Mouse (Mus musculus): ENCODE results near the gene Renbp. TPM values are rescaled to one million over a fixed set of nuclear protein-coding genes. Genes with fewer than 3 reads are reported as not detected.

Gene Renbp
- 3.7 TPM for polyA plus RNA-seq (2014; fragmentation: Illumina TruSeq; extraction: RNeasy Lipid Tissue Mini Kit (QIAGEN cat#74804); ENCODE audit: low read depth, low replicate concordance)

GRCm38 (mm10) chrX:73930402-73931062, at the start of gene Renbp:
Gene Renbp, minus strand, starts transcription at chrX:73930850.

GRCm38 (mm10) chrX:73966248-73967176, 35.9 kb upstream of the Renbp start, which contains the start of gene Hcfc1:
Gene Hcfc1, minus strand, starts transcription at chrX:73966357.

GRCm38 (mm10) chrX:73921823-73922549, 8.7 kb downstream of the Renbp start, which contains the start of the genes Arhgap4 and Naa10:
Gene Arhgap4, minus strand, starts transcription at chrX:73921870.
Gene Naa10, minus strand, starts transcription at chrX:73921944.

GRCm38 (mm10) chrX:73895719-73896118, 34.9 kb downstream of the Renbp start, which contains the start of gene L1cam:
Gene L1cam, minus strand, starts transcription at chrX:73896105.

GRCm38 (mm10) chrX:73891551-73892152, 39.0 kb downstream of the Renbp start, which contains the start of gene Avpr2:
Gene Avpr2, plus strand, starts transcription at chrX:73892102.

Other genes with a start within 250 kb of the Renbp start
- gene Bcap31, start 214.7 kb downstream of the Renbp start, polyA plus RNA-seq (2014; fragmentation: Illumina TruSeq; extraction: RNeasy Lipid Tissue Mini Kit (QIAGEN cat#74804); ENCODE audit: low read depth, low replicate concordance) = 255 TPM
- gene Abcd1, start 214.3 kb downstream of the Renbp start, polyA plus RNA-seq (2014; fragmentation: Illumina TruSeq; extraction: RNeasy Lipid Tissue Mini Kit (QIAGEN cat#74804); ENCODE audit: low read depth, low replicate concordance) = 2.3 TPM
- 0.12 TPM for gene Plxnb3, start 173.8 kb downstream of the Renbp start, polyA plus RNA-seq (2014; fragmentation: Illumina TruSeq; extraction: RNeasy Lipid Tissue Mini Kit (QIAGEN cat#74804); ENCODE audit: low read depth, low replicate concordance)
- gene Srpk3, start 156.4 kb downstream of the Renbp start, polyA plus RNA-seq (2014; fragmentation: Illumina TruSeq; extraction: RNeasy Lipid Tissue Mini Kit (QIAGEN cat#74804); ENCODE audit: low read depth, low replicate concordance) = not detected
- 64.4 TPM for gene Idh3g, start 144.0 kb downstream of the Renbp start, polyA plus RNA-seq (2014; fragmentation: Illumina TruSeq; extraction: RNeasy Lipid Tissue Mini Kit (QIAGEN cat#74804); ENCODE audit: low read depth, low replicate concordance)
- gene Ssr4, start 143.8 kb downstream of the Renbp start, polyA plus RNA-seq (2014; fragmentation: Illumina TruSeq; extraction: RNeasy Lipid Tissue Mini Kit (QIAGEN cat#74804); ENCODE audit: low read depth, low replicate concordance) = 19.8 TPM
- gene Pdzd4, start 105.9 kb downstream of the Renbp start, polyA plus RNA-seq (2014; fragmentation: Illumina TruSeq; extraction: RNeasy Lipid Tissue Mini Kit (QIAGEN cat#74804); ENCODE audit: low read depth, low replicate concordance) = 0.76 TPM
- gene Avpr2, start 38.7 kb downstream of the Renbp start, polyA plus RNA-seq (2014; fragmentation: Illumina TruSeq; extraction: RNeasy Lipid Tissue Mini Kit (QIAGEN cat#74804); ENCODE audit: low read depth, low replicate concordance) = not detected
- gene L1cam, start 34.7 kb downstream of the Renbp start, polyA plus RNA-seq (2014; fragmentation: Illumina TruSeq; extraction: RNeasy Lipid Tissue Mini Kit (QIAGEN cat#74804); ENCODE audit: low read depth, low replicate concordance) = 2.8 TPM
- not detected for gene Arhgap4, start 9.0 kb downstream of the Renbp start, polyA plus RNA-seq (2014; fragmentation: Illumina TruSeq; extraction: RNeasy Lipid Tissue Mini Kit (QIAGEN cat#74804); ENCODE audit: low read depth, low replicate concordance)
- gene Naa10, start 8.9 kb downstream of the Renbp start, polyA plus RNA-seq (2014; fragmentation: Illumina TruSeq; extraction: RNeasy Lipid Tissue Mini Kit (QIAGEN cat#74804); ENCODE audit: low read depth, low replicate concordance) = 7.8 TPM
- 30.9 TPM for gene Hcfc1, start 35.5 kb upstream of the Renbp start, polyA plus RNA-seq (2014; fragmentation: Illumina TruSeq; extraction: RNeasy Lipid Tissue Mini Kit (QIAGEN cat#74804); ENCODE audit: low read depth, low replicate concordance)
- gene Irak1, start 93.1 kb upstream of the Renbp start, polyA plus RNA-seq (2014; fragmentation: Illumina TruSeq; extraction: RNeasy Lipid Tissue Mini Kit (QIAGEN cat#74804); ENCODE audit: low read depth, low replicate concordance) = 85.6 TPM
- gene Opn1mw, start 196.6 kb upstream of the Renbp start, polyA plus RNA-seq (2014; fragmentation: Illumina TruSeq; extraction: RNeasy Lipid Tissue Mini Kit (QIAGEN cat#74804); ENCODE audit: low read depth, low replicate concordance) = not detected
- 27.6 TPM for gene Mecp2, start 204.5 kb upstream of the Renbp start, polyA plus RNA-seq (2014; fragmentation: Illumina TruSeq; extraction: RNeasy Lipid Tissue Mini Kit (QIAGEN cat#74804); ENCODE audit: low read depth, low replicate concordance)
- gene Tex28, start 237.0 kb upstream of the Renbp start, polyA plus RNA-seq (2014; fragmentation: Illumina TruSeq; extraction: RNeasy Lipid Tissue Mini Kit (QIAGEN cat#74804); ENCODE audit: low read depth, low replicate concordance) = not detected
- gene Tktl1, start 246.4 kb upstream of the Renbp start, polyA plus RNA-seq (2014; fragmentation: Illumina TruSeq; extraction: RNeasy Lipid Tissue Mini Kit (QIAGEN cat#74804); ENCODE audit: low read depth, low replicate concordance) = not detected

Data from adrenal gland, adult 10 weeks (tissue).